Mouse (Mus musculus): ENCODE measurements around the gene Gtf2e1. TPM values are rescaled to one million over a fixed set of nuclear protein-coding genes. Genes with fewer than 3 reads are reported as not detected.

The Gtf2e1 gene
- total and polyA plus RNA-seq, 2 experiments from 2014 or later = 8.5 to 12.1 TPM

- H3K27ac ChIP-seq (ENCODE audit: low read depth) = peak overlapping the region; percentile 96
- WGBS = 53% methylated on average over 6 of the region's 6 CpGs
- H3K27me3 ChIP-seq (ENCODE audit: control insufficient read depth, insufficient read depth, low read length) = no peaks in the 10 kb centered on the region
- TF ChIP-seq CTCF (IDR thresholded peaks at IDR 0.05; ENCODE audit: low read depth) = no peak
- no peak for TF ChIP-seq EP300 (IDR thresholded peaks at IDR 0.05; ENCODE audit: low read depth)
- no peaks in the 10 kb centered on the region for H3K9me3 ChIP-seq (replicated peaks; ENCODE audit: control insufficient read depth, low read length)
- no peak for DNase-seq (ENCODE audit: low spot score)
- H3K4me2 ChIP-seq (ENCODE audit: low read depth, low read length) = peak overlapping the region; percentile 78
- peaks cover 28% of the 10 kb centered on the region for H3K36me3 ChIP-seq (replicated peaks; ENCODE audit: control insufficient read depth, insufficient read depth, low read length)
- H3K9ac ChIP-seq (replicated peaks; ENCODE audit: low read depth, low read length) = 0 out of 2 replicates have a peak overlapping the region, but pooled peaks have one; percentile 33
- H3K4me1 ChIP-seq (ENCODE audit: control insufficient read depth, insufficient read depth) = peaks cover 19% of the 10 kb centered on the region
- peak overlapping the region; percentile 92 for H3K4me3 ChIP-seq (ENCODE audit: low read depth, low read length)
- ATAC-seq (ENCODE audit: insufficient read depth, low read depth) = no peak
These were observed 1.2 kb upstream of the Gtf2e1 start for GRCm38 (mm10) chr16:37540776-37541175.

DNA sequence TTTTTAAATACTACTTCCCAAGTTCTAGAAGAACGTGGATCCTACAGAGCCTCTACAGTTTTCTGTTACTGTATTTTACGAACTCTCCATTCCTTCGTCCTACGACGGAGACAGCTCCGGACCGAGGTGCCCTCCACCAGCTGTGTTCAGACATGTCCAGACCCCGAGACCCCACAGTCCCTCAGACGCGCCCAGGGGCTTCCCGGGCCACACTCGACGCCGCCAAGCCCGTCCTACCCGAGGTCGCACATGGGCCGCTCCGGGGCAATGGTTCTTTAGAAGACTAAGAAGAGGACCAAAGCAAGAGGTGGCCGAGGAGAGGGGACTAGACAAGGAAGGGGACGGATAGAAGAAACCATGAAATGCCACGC lies 364 bp downstream of the Gtf2e1 start:
- peak overlapping the region; percentile 93 for H3K9ac ChIP-seq (replicated peaks; ENCODE audit: low read depth, low read length)
- H3K27ac ChIP-seq (ENCODE audit: low read depth) = peak overlapping the region; percentile 89
- ATAC-seq (ENCODE audit: insufficient read depth, low read depth) (peak; percentile 18), DNase-seq (ENCODE audit: low spot score) (no peak)
- H3K4me3 ChIP-seq (ENCODE audit: low read depth, low read length) = peak overlapping the region; percentile 92
- H3K4me1 ChIP-seq (ENCODE audit: control insufficient read depth, insufficient read depth) = peaks cover 23% of the 10 kb centered on the region
- no peaks in the 10 kb centered on the region for H3K27me3 ChIP-seq (ENCODE audit: control insufficient read depth, insufficient read depth, low read length)
- H3K9me3 ChIP-seq (replicated peaks; ENCODE audit: control insufficient read depth, low read length) = no peaks in the 10 kb centered on the region
- peak overlapping the region; percentile 92 for H3K4me2 ChIP-seq (ENCODE audit: low read depth, low read length)
- H3K36me3 ChIP-seq (replicated peaks; ENCODE audit: control insufficient read depth, insufficient read depth, low read length) = peaks cover 32% of the 10 kb centered on the region
- no peak for TF ChIP-seq CTCF (IDR thresholded peaks at IDR 0.05; ENCODE audit: low read depth)
- WGBS = under 1% methylated on average over 22 of the region's 22 CpGs

DNA sequence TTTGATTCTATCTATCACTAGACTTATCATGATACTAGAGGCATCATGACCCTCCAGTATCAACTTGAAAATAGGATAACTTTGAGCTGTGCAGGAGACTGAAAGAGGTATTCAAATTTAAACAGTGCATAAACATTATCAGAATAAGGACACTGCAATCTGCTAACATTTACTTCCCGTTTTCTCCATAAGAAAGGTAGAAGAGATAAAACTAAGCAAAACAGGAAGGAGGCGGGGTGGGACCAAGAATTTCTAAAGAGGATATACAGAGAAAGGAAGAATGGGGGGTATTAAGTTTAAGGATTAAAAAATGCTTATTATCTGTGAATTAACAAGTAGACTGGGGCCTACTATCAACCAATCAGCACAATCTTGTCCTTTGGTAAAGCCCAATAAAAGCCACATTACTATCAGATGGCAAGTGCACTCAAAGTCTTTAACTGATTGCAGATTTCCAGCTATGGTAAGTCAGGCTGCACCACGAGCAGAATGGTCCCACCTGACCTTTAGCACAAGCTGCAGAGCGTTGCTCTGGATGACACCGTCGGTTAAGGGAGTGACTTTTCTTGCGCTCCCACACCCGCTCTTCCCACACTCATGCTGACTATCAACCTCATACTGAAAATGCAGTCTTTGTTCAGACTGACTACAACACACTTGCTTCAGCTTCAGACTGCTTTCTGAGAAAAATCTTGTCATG lies 6.1 kb downstream of the Gtf2e1 start:
- DNase-seq (ENCODE audit: low spot score) = no peak
- no peak for ATAC-seq (ENCODE audit: insufficient read depth, low read depth)
- Histone ChIP-seq H3K9ac (replicated peaks; ENCODE audit: low read depth, low read length) (no peak overlapping the region), H3K4me2 (ENCODE audit: low read depth, low read length) (no peak overlapping the region), H3K27me3 (ENCODE audit: control insufficient read depth, insufficient read depth, low read length) (no peaks in the 10 kb centered on the region), H3K36me3 (replicated peaks; ENCODE audit: control insufficient read depth, insufficient read depth, low read length) (peaks cover 18% of the 10 kb centered on the region), H3K4me1 (ENCODE audit: control insufficient read depth, insufficient read depth) (peaks cover 21% of the 10 kb centered on the region), H3K4me3 (ENCODE audit: low read depth, low read length) (no peak overlapping the region), H3K9me3 (replicated peaks; ENCODE audit: control insufficient read depth, low read length) (no peaks in the 10 kb centered on the region), H3K27ac (ENCODE audit: low read depth) (no peak overlapping the region)
- TF ChIP-seq CTCF (IDR thresholded peaks at IDR 0.05; ENCODE audit: low read depth) = no peak
- 72% methylated on average over 8 of the region's 8 CpGs for WGBS

- TF ChIP-seq EP300 (IDR thresholded peaks at IDR 0.05; ENCODE audit: low read depth) = no peak
- TF ChIP-seq CTCF (IDR thresholded peaks at IDR 0.05; ENCODE audit: low read depth) = no peak
- Histone ChIP-seq H3K9ac (replicated peaks; ENCODE audit: low read depth, low read length) (no peak overlapping the region), H3K4me3 (ENCODE audit: low read depth, low read length) (no peak overlapping the region), H3K4me2 (ENCODE audit: low read depth, low read length) (no peak overlapping the region), H3K27ac (ENCODE audit: low read depth) (no peak overlapping the region), H3K4me1 (ENCODE audit: control insufficient read depth, insufficient read depth) (peaks cover 24% of the 10 kb centered on the region; the same call in 1 of the 2 replicates), H3K36me3 (replicated peaks; ENCODE audit: control insufficient read depth, insufficient read depth, low read length) (peaks cover 18% of the 10 kb centered on the region), H3K9me3 (replicated peaks; ENCODE audit: control insufficient read depth, low read length) (no peaks in the 10 kb centered on the region), H3K27me3 (ENCODE audit: control insufficient read depth, insufficient read depth, low read length) (no peaks in the 10 kb centered on the region)
- ATAC-seq (ENCODE audit: insufficient read depth, low read depth) (no peak), DNase-seq (ENCODE audit: low spot score) (no peak)
- 83% methylated on average over 1 of the region's 1 CpGs for WGBS
These were observed 7.5 kb downstream of the Gtf2e1 start for GRCm38 (mm10) chr16:37532046-37532445.

DNA sequence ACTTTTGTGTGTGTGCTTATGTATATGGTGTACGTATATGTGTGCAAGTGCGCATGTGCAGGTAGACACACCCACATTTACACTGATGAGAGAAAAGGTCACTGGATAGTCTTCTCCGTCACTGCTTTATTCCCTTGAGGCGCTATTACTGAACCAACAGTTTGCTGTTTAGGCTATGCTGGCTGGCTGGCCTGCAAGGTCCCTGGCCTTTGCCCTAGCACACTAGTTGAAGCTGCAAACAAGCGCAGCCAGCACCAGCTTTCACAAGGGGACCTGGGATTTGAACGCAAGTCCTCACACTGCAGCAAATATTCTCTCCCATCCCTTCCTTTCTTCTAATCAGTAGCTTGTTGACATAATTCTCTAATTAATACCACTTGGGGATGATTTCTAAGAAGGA lies 9.4 kb downstream of the Gtf2e1 start:
- no peak overlapping the region for H3K9ac ChIP-seq (replicated peaks; ENCODE audit: low read depth, low read length)
- H3K4me2 ChIP-seq (ENCODE audit: low read depth, low read length) = no peak overlapping the region
- TF ChIP-seq CTCF (IDR thresholded peaks at IDR 0.05; ENCODE audit: low read depth) (no peak), EP300 (IDR thresholded peaks at IDR 0.05; ENCODE audit: low read depth) (no peak)
- H3K4me1 ChIP-seq (ENCODE audit: control insufficient read depth, insufficient read depth) = peaks cover 33% of the 10 kb centered on the region; the same call in 1 of the 2 replicates
- no peaks in the 10 kb centered on the region for H3K27me3 ChIP-seq (ENCODE audit: control insufficient read depth, insufficient read depth, low read length)
- no peak for DNase-seq (ENCODE audit: low spot score)
- no peak overlapping the region for H3K27ac ChIP-seq (ENCODE audit: low read depth)
- ATAC-seq (ENCODE audit: insufficient read depth, low read depth) = no peak
- 90% methylated on average over 6 of the region's 6 CpGs for WGBS
- H3K4me3 ChIP-seq (ENCODE audit: low read depth, low read length) = no peak overlapping the region
- H3K9me3 ChIP-seq (replicated peaks; ENCODE audit: control insufficient read depth, low read length) = no peaks in the 10 kb centered on the region
- peaks cover 13% of the 10 kb centered on the region for H3K36me3 ChIP-seq (replicated peaks; ENCODE audit: control insufficient read depth, insufficient read depth, low read length)
